Mouse (Mus musculus): ENCODE results near the gene Slc10a1. TPM values are rescaled to one million over a fixed set of nuclear protein-coding genes. Genes with fewer than 3 reads are reported as not detected.

The Slc10a1 gene
- 27.0 and 39.5 TPM in 2 replicates for polyA plus RNA-seq (2015; fragmentation: Nextera tagmentation; extraction: Ambion mirVana)

DNA sequence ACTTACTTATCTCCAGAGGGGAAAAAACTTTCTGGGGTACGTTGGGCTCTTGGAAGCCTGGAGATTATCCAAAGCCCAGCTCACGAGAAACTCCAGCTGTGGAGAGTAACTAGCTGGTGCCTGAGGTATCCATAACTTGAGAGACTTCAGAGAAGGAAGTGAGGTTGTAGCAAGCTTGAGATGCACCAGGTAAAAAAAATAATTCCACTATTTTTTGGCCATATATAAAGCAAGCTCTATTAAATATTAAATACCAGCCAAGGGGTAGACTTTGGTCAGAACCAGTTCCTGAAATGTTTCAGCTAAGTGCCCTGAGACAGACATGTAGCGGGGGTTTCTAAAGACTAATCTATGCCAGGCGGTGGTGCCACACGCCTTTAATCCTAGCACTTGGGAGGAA is at the start of gene Slc10a1:
TSS of gene Slc10a1 (minus strand) at position 101 of the 400 bp plus-strand sequence.
- Histone ChIP-seq H3K4me3 (ENCODE audit: low read depth, low read length) (peak within 1 kb of the TSS; percentile 22; the same call in 1 of the 2 replicates), H3K4me2 (ENCODE audit: low read depth, low read length) (0 out of 2 replicates have a peak within 1 kb of the TSS, but pooled peaks have one; percentile 6), H3K9ac (ENCODE audit: low read depth, low read length) (no peak within 1 kb of the TSS), H3K4me1 (ENCODE audit: control insufficient read depth, low read depth, low read length) (no peaks in the 10 kb centered on the region), H3K36me3 (ENCODE audit: control insufficient read depth, insufficient read depth) (no peaks in the 10 kb centered on the region), H3K27ac (ENCODE audit: low read length) (peak within 1 kb of the TSS; percentile 38), H3K27me3 (ENCODE audit: control insufficient read depth, insufficient read depth, low read depth, low read length) (no peaks in the 10 kb centered on the region), H3K9me3 (replicated peaks; ENCODE audit: control insufficient read depth, low read length) (no peaks in the 10 kb centered on the region)
- no peak for ATAC-seq (ENCODE audit: low read depth)
- WGBS (ENCODE audit: insufficient replicate concordance) = 66% methylated on average over 5 of the region's 5 CpGs

DNA sequence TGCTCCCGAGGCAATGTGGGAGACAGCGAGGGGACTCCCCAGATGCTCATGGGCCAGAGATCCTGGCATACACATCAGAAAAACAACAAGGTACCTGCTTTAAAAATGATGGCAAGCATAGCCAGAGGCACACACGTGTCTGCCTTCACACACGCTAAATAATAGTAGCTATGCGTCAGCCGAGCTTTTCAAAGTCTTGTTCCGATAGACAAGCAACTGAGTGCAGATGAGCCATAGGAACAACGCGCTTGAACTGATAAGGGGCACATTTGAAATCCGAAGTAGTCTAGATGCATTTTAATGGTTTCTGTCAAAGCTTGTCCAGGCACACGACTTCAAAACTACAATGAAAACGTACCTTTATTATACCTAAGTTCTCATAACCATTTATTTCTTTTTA is 49.1 kb upstream of the Slc10a1 start:
- no peak for ATAC-seq (ENCODE audit: low read depth)
- Histone ChIP-seq H3K27me3 (ENCODE audit: control insufficient read depth, insufficient read depth, low read depth, low read length) (no peaks in the 10 kb centered on the region), H3K9me3 (replicated peaks; ENCODE audit: control insufficient read depth, low read length) (no peaks in the 10 kb centered on the region), H3K9ac (ENCODE audit: low read depth, low read length) (no peak overlapping the region), H3K4me1 (ENCODE audit: control insufficient read depth, low read depth, low read length) (no peaks in the 10 kb centered on the region), H3K36me3 (ENCODE audit: control insufficient read depth, insufficient read depth) (no peaks in the 10 kb centered on the region), H3K4me3 (ENCODE audit: low read depth, low read length) (no peak overlapping the region), H3K4me2 (ENCODE audit: low read depth, low read length) (no peak overlapping the region), H3K27ac (ENCODE audit: low read length) (no peak overlapping the region)
- WGBS (ENCODE audit: insufficient replicate concordance) = 72% methylated on average over 12 of the region's 12 CpGs

DNA sequence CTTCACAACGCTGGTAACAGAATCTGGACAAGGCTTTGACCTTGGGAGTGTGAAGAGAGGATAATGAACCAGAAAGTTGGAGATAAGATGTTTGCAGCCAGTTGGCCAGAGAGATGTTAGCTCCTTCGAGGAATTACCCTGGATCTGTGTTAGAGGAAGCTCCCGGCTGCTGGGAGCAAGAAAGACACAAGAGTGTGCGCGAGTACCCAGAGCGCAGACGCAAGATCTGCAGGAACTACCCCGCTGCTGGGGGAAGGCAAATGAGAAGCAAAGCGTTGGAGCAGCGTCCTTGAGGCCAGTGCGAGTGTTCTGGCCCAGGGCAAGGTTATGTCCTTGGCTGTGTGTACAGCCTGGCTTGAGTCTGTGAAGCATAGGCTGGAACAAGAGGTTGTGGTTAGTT is 45.0 kb upstream of the Slc10a1 start:
- Histone ChIP-seq H3K9ac (ENCODE audit: low read depth, low read length) (no peak overlapping the region), H3K27me3 (ENCODE audit: control insufficient read depth, insufficient read depth, low read depth, low read length) (no peaks in the 10 kb centered on the region), H3K9me3 (replicated peaks; ENCODE audit: control insufficient read depth, low read length) (no peaks in the 10 kb centered on the region), H3K4me1 (ENCODE audit: control insufficient read depth, low read depth, low read length) (no peaks in the 10 kb centered on the region), H3K4me2 (ENCODE audit: low read depth, low read length) (no peak overlapping the region), H3K27ac (ENCODE audit: low read length) (no peak overlapping the region), H3K4me3 (ENCODE audit: low read depth, low read length) (no peak overlapping the region), H3K36me3 (ENCODE audit: control insufficient read depth, insufficient read depth) (no peaks in the 10 kb centered on the region)
- ATAC-seq (ENCODE audit: low read depth) = no peak
- WGBS (ENCODE audit: insufficient replicate concordance) = 61% methylated on average over 11 of the region's 11 CpGs

DNA sequence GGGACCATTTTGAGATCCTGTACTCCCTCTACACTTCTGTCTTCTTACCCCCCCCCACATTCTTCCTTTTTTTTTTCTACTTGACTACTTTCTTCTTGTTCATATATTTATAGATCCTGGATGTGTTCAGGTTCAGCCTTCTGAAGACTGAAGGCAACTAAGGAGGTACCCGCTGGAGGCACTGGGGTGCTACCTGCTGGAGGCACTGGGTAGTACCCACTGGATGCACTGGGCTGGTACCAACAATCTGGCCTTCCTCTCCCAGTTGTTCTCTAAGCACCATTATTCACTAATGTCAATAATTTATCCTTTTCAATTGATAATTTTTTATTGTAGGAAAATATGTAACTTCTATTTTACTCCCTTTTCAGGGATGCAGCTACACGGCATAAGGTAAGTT is 43.5 kb upstream of the Slc10a1 start:
- Histone ChIP-seq H3K4me2 (ENCODE audit: low read depth, low read length) (no peak overlapping the region), H3K27me3 (ENCODE audit: control insufficient read depth, insufficient read depth, low read depth, low read length) (no peaks in the 10 kb centered on the region), H3K27ac (ENCODE audit: low read length) (no peak overlapping the region), H3K4me3 (ENCODE audit: low read depth, low read length) (no peak overlapping the region), H3K9ac (ENCODE audit: low read depth, low read length) (no peak overlapping the region), H3K4me1 (ENCODE audit: control insufficient read depth, low read depth, low read length) (no peaks in the 10 kb centered on the region), H3K9me3 (replicated peaks; ENCODE audit: control insufficient read depth, low read length) (no peaks in the 10 kb centered on the region), H3K36me3 (ENCODE audit: control insufficient read depth, insufficient read depth) (no peaks in the 10 kb centered on the region)
- WGBS (ENCODE audit: insufficient replicate concordance) = 62% methylated on average over 2 of the region's 2 CpGs
- ATAC-seq (ENCODE audit: low read depth) = no peak

DNA sequence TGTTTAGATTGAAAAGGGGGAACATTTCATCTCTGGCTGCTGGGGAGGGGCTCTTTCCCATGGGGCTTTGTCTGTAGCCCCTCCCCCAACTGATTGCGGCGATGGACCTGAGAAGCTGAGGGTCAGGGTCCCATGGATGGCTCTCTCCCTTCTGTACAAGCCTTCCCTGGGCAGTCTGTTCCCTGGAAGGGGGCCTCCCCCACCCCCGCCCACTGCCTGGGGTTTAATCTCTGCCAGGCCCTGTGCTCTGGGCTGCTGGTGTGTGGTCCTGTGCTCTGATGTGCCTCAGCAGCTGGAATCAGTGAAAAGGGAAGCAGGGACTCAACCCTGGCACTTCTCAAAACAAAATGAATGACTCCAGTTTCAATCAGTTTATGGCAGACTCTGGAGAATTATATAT is 41.3 kb upstream of the Slc10a1 start:
- Histone ChIP-seq H3K36me3 (ENCODE audit: control insufficient read depth, insufficient read depth) (no peaks in the 10 kb centered on the region), H3K9me3 (replicated peaks; ENCODE audit: control insufficient read depth, low read length) (no peaks in the 10 kb centered on the region), H3K9ac (ENCODE audit: low read depth, low read length) (no peak overlapping the region), H3K27me3 (ENCODE audit: control insufficient read depth, insufficient read depth, low read depth, low read length) (no peaks in the 10 kb centered on the region), H3K27ac (ENCODE audit: low read length) (no peak overlapping the region), H3K4me1 (ENCODE audit: control insufficient read depth, low read depth, low read length) (no peaks in the 10 kb centered on the region), H3K4me3 (ENCODE audit: low read depth, low read length) (no peak overlapping the region), H3K4me2 (ENCODE audit: low read depth, low read length) (no peak overlapping the region)
- 28% methylated on average over 3 of the region's 3 CpGs for WGBS (ENCODE audit: insufficient replicate concordance)
- ATAC-seq (ENCODE audit: low read depth) = no peak

DNA sequence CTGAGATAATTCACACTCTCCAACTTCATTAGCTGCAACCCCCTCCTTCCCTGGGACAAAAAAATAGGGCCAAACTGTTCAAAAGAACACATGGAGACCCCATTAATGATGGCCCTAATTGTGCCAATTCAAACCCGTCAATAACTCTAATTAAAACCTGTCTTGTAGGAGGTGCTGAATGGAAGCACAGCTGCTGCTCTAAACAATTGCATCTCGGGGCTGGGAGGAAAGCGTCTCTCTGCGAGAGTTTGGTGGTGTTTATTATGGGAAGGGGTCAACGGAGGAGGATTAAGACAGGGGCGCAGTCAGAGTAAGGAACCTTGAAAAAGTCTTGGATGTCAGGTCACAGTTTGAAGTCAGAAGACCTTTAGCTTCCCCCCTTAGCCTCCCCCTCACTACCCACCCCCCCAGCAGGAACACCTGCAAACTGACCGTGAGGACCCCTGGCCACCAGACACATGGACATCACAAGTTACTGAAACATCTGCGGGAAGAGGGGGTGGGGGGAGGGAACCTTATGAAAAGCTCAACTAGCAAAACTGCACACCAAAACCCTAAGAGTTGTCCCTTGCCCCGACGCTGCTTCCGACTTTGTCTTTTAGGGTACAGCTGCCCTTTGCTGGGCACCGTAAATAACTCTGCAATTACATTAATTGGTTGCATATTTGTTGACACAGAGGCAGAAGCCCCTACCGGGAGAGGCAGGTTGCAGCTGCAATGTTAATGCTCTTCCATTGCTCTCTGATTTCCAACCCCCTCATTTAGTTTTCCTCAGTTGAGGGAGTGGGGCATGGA is 34.5 kb upstream of the Slc10a1 start:
- H3K4me2 ChIP-seq (ENCODE audit: low read depth, low read length) = no peak overlapping the region
- no peak overlapping the region for H3K4me3 ChIP-seq (ENCODE audit: low read depth, low read length)
- H3K9ac ChIP-seq (ENCODE audit: low read depth, low read length) = no peak overlapping the region
- WGBS (ENCODE audit: insufficient replicate concordance) = 60% methylated on average over 13 of the region's 13 CpGs
- H3K9me3 ChIP-seq (replicated peaks; ENCODE audit: control insufficient read depth, low read length) = no peaks in the 10 kb centered on the region
- H3K27me3 ChIP-seq (ENCODE audit: control insufficient read depth, insufficient read depth, low read depth, low read length) = no peaks in the 10 kb centered on the region
- no peak for ATAC-seq (ENCODE audit: low read depth)
- no peaks in the 10 kb centered on the region; the same call in 1 of the 2 replicates for H3K4me1 ChIP-seq (ENCODE audit: control insufficient read depth, low read depth, low read length)
- no peak overlapping the region for H3K27ac ChIP-seq (ENCODE audit: low read length)
- H3K36me3 ChIP-seq (ENCODE audit: control insufficient read depth, insufficient read depth) = no peaks in the 10 kb centered on the region

DNA sequence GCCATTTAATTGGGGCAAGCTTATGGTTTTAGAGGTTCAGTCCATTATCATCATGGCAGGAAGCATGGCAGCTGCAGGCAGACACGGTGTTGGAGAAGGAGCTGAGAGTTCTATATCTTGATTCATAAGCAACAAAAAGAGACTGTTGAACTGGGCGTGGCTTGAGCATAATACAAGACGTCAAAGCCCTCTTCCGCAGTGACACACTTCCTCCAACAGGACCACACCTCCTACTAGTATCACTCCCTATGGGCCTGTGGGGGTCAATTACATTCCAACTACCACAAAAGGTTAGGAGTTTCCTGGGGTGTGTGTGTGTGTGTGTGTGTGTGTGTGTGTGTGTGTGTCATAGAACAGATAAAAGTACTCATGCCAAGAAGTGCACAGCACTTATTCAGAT is 32.4 kb upstream of the Slc10a1 start:
- Histone ChIP-seq H3K9ac (ENCODE audit: low read depth, low read length) (no peak overlapping the region), H3K36me3 (ENCODE audit: control insufficient read depth, insufficient read depth) (no peaks in the 10 kb centered on the region), H3K4me2 (ENCODE audit: low read depth, low read length) (no peak overlapping the region), H3K27ac (ENCODE audit: low read length) (no peak overlapping the region), H3K27me3 (ENCODE audit: control insufficient read depth, insufficient read depth, low read depth, low read length) (no peaks in the 10 kb centered on the region), H3K9me3 (replicated peaks; ENCODE audit: control insufficient read depth, low read length) (no peaks in the 10 kb centered on the region), H3K4me1 (ENCODE audit: control insufficient read depth, low read depth, low read length) (no peaks in the 10 kb centered on the region; the same call in 1 of the 2 replicates), H3K4me3 (ENCODE audit: low read depth, low read length) (no peak overlapping the region)
- whole genome bisulfite sequencing (ENCODE audit: insufficient replicate concordance) = 30% methylated on average over 4 of the region's 4 CpGs
- ATAC-seq (ENCODE audit: low read depth) = no peak

DNA sequence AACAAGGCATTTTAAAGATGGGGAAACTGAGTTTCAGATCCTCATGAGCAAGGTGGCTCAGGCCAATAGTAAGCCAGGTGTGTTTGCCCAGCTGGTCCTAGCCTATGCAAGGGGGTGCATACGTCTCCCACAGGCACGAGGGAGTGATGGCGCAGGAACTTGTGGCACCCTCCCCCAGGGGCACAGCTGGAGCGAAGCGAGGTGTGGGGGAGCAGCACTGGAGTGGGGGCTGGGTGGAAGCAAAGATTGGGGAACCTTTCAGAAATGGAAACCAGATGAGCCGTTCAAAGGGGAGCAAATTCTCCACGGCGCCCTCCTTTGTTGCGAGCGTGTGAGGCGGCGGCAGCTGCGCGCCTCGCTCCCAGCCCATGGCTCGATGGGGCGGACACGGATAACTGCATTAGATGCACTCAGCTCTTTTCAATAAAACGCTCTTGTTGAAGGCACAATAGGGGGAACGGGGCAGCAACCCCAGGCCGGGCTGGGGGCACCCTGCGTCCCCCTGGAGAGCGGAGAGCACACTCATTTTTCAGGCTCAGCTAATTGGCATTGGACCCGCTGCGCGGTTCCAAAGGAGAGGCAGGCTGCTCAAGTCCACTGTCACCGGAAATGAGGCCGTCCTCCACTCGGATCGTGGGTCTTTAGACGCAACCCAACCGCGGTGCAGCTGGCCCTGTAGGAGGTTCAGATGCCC is 30.2 kb upstream of the Slc10a1 start:
- Histone ChIP-seq H3K4me1 (ENCODE audit: control insufficient read depth, low read depth, low read length) (no peaks in the 10 kb centered on the region; the same call in 1 of the 2 replicates), H3K4me2 (ENCODE audit: low read depth, low read length) (peak overlapping the region; percentile 38), H3K4me3 (ENCODE audit: low read depth, low read length) (peak overlapping the region; percentile 9; the same call in 1 of the 2 replicates), H3K9ac (ENCODE audit: low read depth, low read length) (no peak overlapping the region), H3K9me3 (replicated peaks; ENCODE audit: control insufficient read depth, low read length) (no peaks in the 10 kb centered on the region), H3K27me3 (ENCODE audit: control insufficient read depth, insufficient read depth, low read depth, low read length) (no peaks in the 10 kb centered on the region), H3K27ac (ENCODE audit: low read length) (no peak overlapping the region), H3K36me3 (ENCODE audit: control insufficient read depth, insufficient read depth) (no peaks in the 10 kb centered on the region)
- ATAC-seq (ENCODE audit: low read depth) = no peak
- WGBS (ENCODE audit: insufficient replicate concordance) = 15% methylated on average over 33 of the region's 33 CpGs

DNA sequence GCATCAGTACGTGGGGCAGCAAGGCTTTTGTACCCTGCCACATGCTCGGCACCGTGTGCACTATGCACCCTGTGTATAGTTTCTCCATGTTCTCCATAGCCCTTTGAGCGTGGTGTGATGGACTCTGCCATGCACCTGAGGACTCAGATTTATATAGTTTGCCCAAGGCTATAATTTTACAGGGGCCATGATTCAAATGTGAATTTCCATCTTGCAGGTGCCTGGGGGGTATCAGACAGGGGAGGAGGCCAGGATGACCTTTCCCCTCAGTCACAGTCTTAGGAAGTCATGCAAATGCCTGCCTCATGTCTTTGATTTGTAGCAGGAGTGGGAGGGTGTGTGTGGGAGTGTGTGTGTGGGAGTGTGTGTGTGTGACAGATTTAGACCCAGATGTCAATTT is 29.1 kb upstream of the Slc10a1 start:
- Histone ChIP-seq H3K4me3 (ENCODE audit: low read depth, low read length) (no peak overlapping the region), H3K27ac (ENCODE audit: low read length) (no peak overlapping the region), H3K36me3 (ENCODE audit: control insufficient read depth, insufficient read depth) (no peaks in the 10 kb centered on the region), H3K9ac (ENCODE audit: low read depth, low read length) (no peak overlapping the region), H3K9me3 (replicated peaks; ENCODE audit: control insufficient read depth, low read length) (no peaks in the 10 kb centered on the region), H3K4me2 (ENCODE audit: low read depth, low read length) (no peak overlapping the region), H3K27me3 (ENCODE audit: control insufficient read depth, insufficient read depth, low read depth, low read length) (no peaks in the 10 kb centered on the region), H3K4me1 (ENCODE audit: control insufficient read depth, low read depth, low read length) (no peaks in the 10 kb centered on the region; the same call in 1 of the 2 replicates)
- ATAC-seq (ENCODE audit: low read depth) = no peak
- 66% methylated on average over 4 of the region's 4 CpGs for WGBS (ENCODE audit: insufficient replicate concordance)

Data from liver, embryonic 16.5 days (tissue).